Mouse (Mus musculus) small intestine, adult 2 months (tissue): ENCODE data around the gene Ror1. TPM values are rescaled to one million over a fixed set of nuclear protein-coding genes. Genes with fewer than 3 reads are reported as not detected.

Source experiments
- H3K27ac ChIP-seq: fragments of 200-500 bp; 2 replicates; pipeline ENCODE4 v1.5.1; 2012; ENCODE audit warnings: low read depth, low read length, control low read depth, inconsistent platforms; ENCODE audit not compliant: insufficient read depth
- H3K27me3 ChIP-seq: fragments of 200-500 bp; 2 replicates; pipeline ENCODE4 v1.6.1; 2012; ENCODE audit warnings: mild to moderate bottlenecking, moderate library complexity, low read length, inconsistent platforms; ENCODE audit not compliant: control insufficient read depth, insufficient read depth
- H3K36me3 ChIP-seq: fragments of 200-500 bp; 2 replicates; pipeline ENCODE4 v1.6.1; 2012; ENCODE audit warnings: mild to moderate bottlenecking, low read length, control low read depth, inconsistent platforms; ENCODE audit not compliant: control insufficient read depth, insufficient read depth
- H3K4me1 ChIP-seq: fragments of 200-500 bp; 2 replicates; pipeline ENCODE4 v1.6.1; 2012; ENCODE audit warnings: low read length, inconsistent platforms, mixed read lengths; ENCODE audit not compliant: control insufficient read depth, insufficient read depth, insufficient read length
- H3K4me3 ChIP-seq: fragments of 200-500 bp; 2 replicates; pipeline ENCODE4 v1.5.1; 2012; ENCODE audit warnings: low read depth, mild to moderate bottlenecking, control low read depth, inconsistent platforms, low read length, moderate library complexity
- CTCF ChIP-seq: fragments of 200-500 bp; IDR thresholded peaks from 2 replicates; pipeline ENCODE4 v1.5.1; 2012; ENCODE audit warnings: low read depth, mild to moderate bottlenecking, control low read depth, inconsistent platforms, low read length, moderate library complexity, mixed read lengths; ENCODE audit not compliant: insufficient replicate concordance, insufficient read length; ENCODE audit errors: extremely low read depth
- POLR2A ChIP-seq: fragments of 200-500 bp; IDR thresholded peaks from 2 replicates; pipeline ENCODE4 v1.6.1; 2012; ENCODE audit warnings: low read depth, mild to moderate bottlenecking, control low read depth, inconsistent platforms, low read length, moderate library complexity
- WGBS: fragments of 180-500 bp; shearing (Covaris S2); methylation state at CpG from one replicate; pipeline ENCODE4 v1.1.7; 2018; 5-methylcytosine and 5-hydroxymethylcytosine counted together
- polyA plus RNA-seq: library from polyadenylated mRNA; depleted of rRNA; stranded (reverse); fragments of >200 nt; gene quantifications from 2 replicates; pipeline ENCODE4 v1.2.3, GENCODE M21; 2012

The Ror1 gene
- polyA plus RNA-seq, 1 experiment, result 0.43 TPM

DNA sequence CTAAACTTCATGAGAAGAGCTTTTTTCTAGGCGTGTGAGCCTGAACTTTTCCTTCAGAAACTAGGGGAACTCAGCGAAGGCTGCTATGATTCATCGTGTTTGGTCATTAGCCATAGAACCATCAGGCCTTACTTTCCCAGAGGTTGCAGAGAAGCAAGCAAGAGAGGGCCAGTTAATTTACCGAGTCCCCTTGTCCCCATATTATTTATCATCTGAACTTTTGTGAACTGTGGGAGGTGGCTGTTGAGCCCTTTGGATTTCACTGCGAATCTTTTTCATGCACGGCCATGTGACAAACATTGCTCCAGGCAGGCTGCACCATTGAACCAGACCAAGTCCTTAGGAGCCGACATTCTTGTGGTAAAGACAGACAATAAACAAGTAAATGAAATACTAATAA, 152.2 kb downstream of the Ror1 start:
- Histone ChIP-seq H3K4me1 (peaks cover 2% of the 10 kb centered on the region; the same call in 1 of the 2 replicates), H3K4me3 (no peak overlapping the region), H3K27me3 (no peaks in the 10 kb centered on the region; the same call in 1 of the 2 replicates), H3K36me3 (no peaks in the 10 kb centered on the region), H3K27ac (0 out of 2 replicates have a peak overlapping the region, but pooled peaks have one; percentile 7)
- TF ChIP-seq POLR2A (no peak), CTCF (no peak)
- WGBS, result 59% methylated on average over 7 of the region's 7 CpGs

DNA sequence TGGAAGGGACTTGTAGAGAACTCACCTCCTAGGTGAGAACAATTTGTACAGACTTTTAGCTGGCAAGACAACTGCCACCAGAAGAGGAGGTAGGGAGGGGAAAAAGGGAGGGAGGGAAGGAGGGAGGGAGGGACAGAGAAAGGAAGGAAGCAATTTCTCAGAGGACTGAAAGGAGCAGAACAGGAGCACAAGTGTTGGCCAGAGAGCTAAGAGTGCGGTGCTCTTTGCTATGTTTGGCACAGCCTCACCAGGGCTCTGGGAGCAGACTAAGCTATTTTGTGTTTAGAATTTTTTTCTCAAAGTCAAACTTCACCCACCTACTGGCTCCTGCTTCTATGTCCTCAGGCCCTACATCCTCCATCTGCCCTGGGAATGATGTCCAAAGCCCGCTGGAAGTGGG, 152.7 kb downstream of the Ror1 start:
- Histone ChIP-seq H3K4me3 (no peak overlapping the region), H3K27me3 (no peaks in the 10 kb centered on the region; the same call in 1 of the 2 replicates), H3K4me1 (peaks cover 2% of the 10 kb centered on the region; the same call in 1 of the 2 replicates), H3K36me3 (no peaks in the 10 kb centered on the region), H3K27ac (0 out of 2 replicates have a peak overlapping the region, but pooled peaks have one; percentile 28)
- WGBS, result 86% methylated on average over 2 of the region's 2 CpGs
- TF ChIP-seq POLR2A (no peak), CTCF (no peak)

DNA sequence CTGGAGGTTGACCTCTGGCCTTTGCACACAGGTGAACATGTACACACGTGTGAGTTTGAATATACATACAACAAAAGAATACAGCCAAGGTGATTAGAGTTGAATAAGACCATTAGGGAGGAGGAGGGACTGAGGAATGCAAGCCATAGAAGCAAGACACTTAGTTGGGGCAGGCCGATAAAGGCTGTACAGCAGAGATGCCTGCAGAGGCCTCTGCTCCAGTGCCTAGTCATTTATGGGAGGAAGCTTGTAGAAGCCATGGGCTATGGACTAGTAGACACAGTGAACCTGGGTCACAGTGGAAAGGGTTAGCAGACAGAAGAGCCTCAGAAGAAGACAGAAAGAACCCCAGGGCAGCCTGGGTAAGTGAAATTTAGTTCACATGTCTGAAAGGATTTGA, 155.7 kb downstream of the Ror1 start:
- Histone ChIP-seq H3K27ac (no peak overlapping the region), H3K27me3 (no peaks in the 10 kb centered on the region; the same call in 1 of the 2 replicates), H3K36me3 (no peaks in the 10 kb centered on the region), H3K4me1 (peaks cover 2% of the 10 kb centered on the region; the same call in 1 of the 2 replicates), H3K4me3 (no peak overlapping the region)
- no peak for TF ChIP-seq CTCF
- no peak for TF ChIP-seq POLR2A
- WGBS, result 46% methylated on average over 2 of the region's 2 CpGs

DNA sequence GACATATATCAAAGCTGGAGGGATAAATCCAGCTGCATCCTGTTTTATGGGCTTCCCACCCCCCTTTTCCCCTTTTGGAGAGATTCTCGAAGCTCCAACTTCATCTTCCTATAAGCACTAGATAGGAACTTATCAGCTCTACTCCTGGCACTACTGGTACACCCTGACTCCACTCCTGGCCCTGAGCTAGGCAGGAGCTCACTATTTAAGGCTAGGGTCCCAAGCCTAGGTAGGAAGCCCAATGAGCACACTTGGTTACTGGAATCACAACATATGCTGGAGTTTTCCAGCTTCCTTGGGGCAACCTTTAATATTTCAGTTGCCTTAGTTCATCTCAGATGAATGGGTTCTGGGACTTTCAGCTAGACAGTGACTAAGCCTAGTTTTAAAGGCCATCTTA, 156.5 kb downstream of the Ror1 start:
- Histone ChIP-seq H3K36me3 (no peaks in the 10 kb centered on the region), H3K27me3 (no peaks in the 10 kb centered on the region), H3K27ac (no peak overlapping the region), H3K4me1 (peaks cover 2% of the 10 kb centered on the region; the same call in 1 of the 2 replicates), H3K4me3 (no peak overlapping the region)
- 0% methylated on average over 1 of the region's 1 CpGs for WGBS
- TF ChIP-seq POLR2A, result no peak
- TF ChIP-seq CTCF, result no peak

DNA sequence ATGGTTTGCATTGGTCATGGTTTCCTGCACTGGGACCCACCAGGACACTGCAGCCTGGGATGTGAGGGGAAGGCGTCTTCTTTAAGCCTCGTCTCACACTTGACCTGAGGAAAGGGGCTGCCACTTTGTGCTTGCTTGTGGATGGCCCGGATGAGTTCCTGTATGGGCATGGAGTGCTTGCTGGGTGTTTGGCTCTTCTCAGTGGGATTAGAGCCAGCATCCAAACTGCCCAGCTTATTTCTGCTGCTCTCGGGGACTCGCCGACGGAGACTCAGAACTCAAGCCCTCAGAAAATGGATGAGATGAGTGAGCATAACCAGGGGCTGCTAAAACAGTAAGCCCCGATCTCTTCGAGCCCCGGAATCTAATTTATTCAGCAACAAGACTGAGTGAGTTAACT, 157.1 kb downstream of the Ror1 start:
- no peak for TF ChIP-seq CTCF
- TF ChIP-seq POLR2A, result no peak
- Histone ChIP-seq H3K36me3 (no peaks in the 10 kb centered on the region), H3K4me1 (peaks cover 2% of the 10 kb centered on the region; the same call in 1 of the 2 replicates), H3K27me3 (no peaks in the 10 kb centered on the region), H3K27ac (no peak overlapping the region), H3K4me3 (no peak overlapping the region)
- 90% methylated on average over 10 of the region's 10 CpGs for WGBS

DNA sequence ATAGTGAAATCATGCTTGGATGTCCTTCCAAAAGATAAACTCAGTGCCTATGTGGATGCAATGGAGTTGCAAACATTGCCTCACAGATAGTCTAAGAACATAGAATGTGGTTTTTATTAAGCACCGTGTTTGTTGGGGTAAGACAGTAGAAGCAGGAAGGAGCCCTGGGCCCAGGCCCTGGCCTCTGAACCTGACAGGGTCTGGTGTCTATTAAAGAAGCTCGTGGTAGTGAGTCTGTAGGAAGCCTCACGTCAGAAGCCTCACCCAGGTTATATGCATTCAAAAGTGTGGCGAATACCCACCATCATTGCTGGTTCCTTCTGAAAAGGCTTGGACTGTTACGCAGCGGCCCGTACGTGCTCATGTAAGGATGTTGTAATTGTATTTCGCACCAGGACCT, 157.8 kb downstream of the Ror1 start:
- peaks cover 2% of the 10 kb centered on the region; the same call in 1 of the 2 replicates for H3K4me1 ChIP-seq
- H3K27me3 ChIP-seq, result no peaks in the 10 kb centered on the region
- WGBS, result 88% methylated on average over 9 of the region's 9 CpGs
- no peak overlapping the region for H3K27ac ChIP-seq
- H3K4me3 ChIP-seq, result no peak overlapping the region
- no peaks in the 10 kb centered on the region for H3K36me3 ChIP-seq
- TF ChIP-seq POLR2A (no peak), CTCF (no peak)

DNA sequence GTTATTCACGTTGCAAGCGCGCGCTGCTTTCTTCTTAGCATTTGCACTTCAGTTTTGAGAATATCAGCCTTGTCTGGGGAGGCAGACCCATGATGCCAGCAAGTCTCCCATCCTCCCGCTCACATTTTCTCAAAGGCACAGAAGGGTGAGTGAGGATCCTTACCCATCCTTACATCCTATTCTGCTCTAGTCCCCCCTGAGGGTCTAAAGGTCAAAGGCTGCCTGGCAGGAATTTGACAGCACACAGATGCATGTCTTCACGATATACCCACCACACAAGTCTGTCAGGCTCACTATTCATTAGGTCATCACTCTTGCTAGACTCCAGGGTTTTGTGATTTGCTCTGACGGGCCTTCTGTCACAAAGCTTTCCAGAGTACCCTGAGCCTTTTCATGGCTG, 158.2 kb downstream of the Ror1 start:
- 84% methylated on average over 7 of the region's 7 CpGs for WGBS
- H3K27ac ChIP-seq, result no peak overlapping the region
- TF ChIP-seq CTCF, result no peak
- no peak for TF ChIP-seq POLR2A

More for the DNA sequence above, 158.2 kb downstream of the Ror1 start:
- no peaks in the 10 kb centered on the region for H3K36me3 ChIP-seq
- peaks cover 2% of the 10 kb centered on the region; the same call in 1 of the 2 replicates for H3K4me1 ChIP-seq
- no peak overlapping the region for H3K4me3 ChIP-seq
- no peaks in the 10 kb centered on the region for H3K27me3 ChIP-seq
